Mouse (Mus musculus) thymus, adult 2 months (tissue): ENCODE results near the gene Arhgap10.

Experiments used
- CTCF ChIP-seq: fragments of 200-500 bp; IDR thresholded peaks from 2 replicates; pipeline ENCODE4 v1.5.1; 2012; ENCODE audit warnings: mild to moderate bottlenecking, control low read depth, low read length, moderate library complexity, borderline replicate concordance; ENCODE audit not compliant: control insufficient read depth, poor library complexity, insufficient read depth; ENCODE audit errors: extremely low read depth
- POLR2A ChIP-seq: fragments of 200-500 bp; IDR thresholded peaks from 2 replicates; pipeline ENCODE4 v1.6.1; 2012; ENCODE audit warnings: mild to moderate bottlenecking, low read length, control low read depth, moderate library complexity; ENCODE audit not compliant: control insufficient read depth, poor library complexity, insufficient read depth; ENCODE audit errors: extremely low read depth

- TF ChIP-seq POLR2A (no peak), CTCF (no peak)
Measured at GRCm38 (mm10) chr8:77404017-77404416, 113.7 kb downstream of the Arhgap10 start.
